In genomic region chr9:103365290-103366247, GRCm38 (mm10) we compare ENCODE assay signal across 8 mouse cellular contexts. TPM values are rescaled to one million over a fixed set of nuclear protein-coding genes. Genes with fewer than 3 reads are reported as not detected.
DNase-seq lines count a peak whose midpoint lies in the region; ATAC-seq lines count a peak whose summit lies in the region.

Gene Cdv3 (minus strand): TSS chr9:103365840.

- peak; percentile 100 for DNase-seq in adipocyte (ENCODE audit: low spot score)
- DNase-seq in embryo, embryonic 10 days (ENCODE audit: low spot score), result peak; percentile 100
- DNase-seq in gastrocnemius, postnatal 10 days, result peak; percentile 96
- DNase-seq in induced T-regulatory cell, adult 2 months (ENCODE audit: low read depth), result peak; percentile 100
- DNase-seq in left cerebral cortex, adult 9 months (ENCODE audit: low spot score in 2 of 2), result peak; percentile 99 to 100
- DNase-seq in right cerebral cortex, postnatal 14 days, result peak; percentile 98
- DNase-seq in urinary bladder, postnatal 36 days (ENCODE audit: low spot score in 2 of 2), result peak; percentile 99

- ATAC-seq in megakaryocyte progenitor cell, adult 5-6 weeks (replicated peaks; ENCODE audit: poor library complexity), result peak; percentile 90

RNA-seq across cellular contexts. Expression of gene Cdv3, which starts in this region (rescaled TPM):
- total RNA-seq in gastrocnemius, postnatal 10 days (2021), result 100 to 1,000 TPM; 146 to 147 TPM
- total RNA-seq in megakaryocyte progenitor cell, adult 5-6 weeks (2015), result 110 and 111 TPM in 2 replicates
- total RNA-seq in megakaryocyte progenitor cell, adult 5-6 weeks (2017), result 154 and 193 TPM in 2 replicates

Comparison
In these comparisons a context has a peak if more than half of its experiments do, and no peak if none do; other contexts are left out.
1. Peak in every context shown above with its lines: DNase-seq and ATAC-seq.